Mouse (Mus musculus): ENCODE data around the gene Clec4f.

GRCm38 (mm10) chr6:83703722-83704078 is 47.7 kb upstream of the Clec4f start:
- TF ChIP-seq CTCF (IDR thresholded peaks at IDR 0.05; ENCODE audit: borderline replicate concordance, insufficient read depth, low read depth, low read length) (no peak), POLR2A (IDR thresholded peaks at IDR 0.05; ENCODE audit: borderline replicate concordance, insufficient read depth, low read length) (no peak)
